Mouse (Mus musculus) forebrain, embryonic 13.5 days (tissue): ENCODE measurements around the gene Pitpnm1. TPM values are rescaled to one million over a fixed set of nuclear protein-coding genes. Genes with fewer than 3 reads are reported as not detected.
A peak's percentile ranks its signal among the peaks of the same experiment; 100 is the strongest.

ENCODE experiments used
- ATAC-seq: fragments of 200-750 bp; cut with Nextera tagmentation; 2 replicates; pipeline ENCODE4 v1.8.0; 2017
- H3K27ac ChIP-seq: fragments of 300-500 bp; sonication (generic); 2 replicates; pipeline ENCODE4 v1.5.1; 2015; ENCODE audit warnings: inconsistent platforms, mild to moderate bottlenecking, moderate library complexity
- H3K27me3 ChIP-seq: fragments of 300-500 bp; sonication (generic); 2 replicates; pipeline ENCODE4 v1.6.1; 2015; ENCODE audit warnings: mild to moderate bottlenecking, inconsistent platforms
- H3K36me3 ChIP-seq: fragments of 300-500 bp; sonication (generic); 2 replicates; pipeline ENCODE4 v1.6.1; 2015; ENCODE audit warnings: mild to moderate bottlenecking, inconsistent platforms; ENCODE audit not compliant: poor library complexity, severe bottlenecking
- H3K4me1 ChIP-seq: fragments of 300-500 bp; sonication (generic); 2 replicates; pipeline ENCODE4 v1.6.1; 2015; ENCODE audit warnings: inconsistent platforms
- H3K4me2 ChIP-seq: fragments of 300-500 bp; sonication (generic); 2 replicates; pipeline ENCODE4 v1.6.1; 2015; ENCODE audit warnings: inconsistent platforms, mild to moderate bottlenecking, moderate library complexity
- H3K4me3 ChIP-seq: fragments of 300-500 bp; sonication (generic); 2 replicates; pipeline ENCODE4 v1.5.1; 2015; ENCODE audit warnings: mild to moderate bottlenecking, inconsistent platforms
- H3K9ac ChIP-seq: fragments of 300-500 bp; sonication (generic); 2 replicates; pipeline ENCODE4 v1.6.1; 2015; ENCODE audit warnings: mild to moderate bottlenecking, inconsistent platforms
- H3K9me3 ChIP-seq: fragments of 300-500 bp; sonication (generic); replicated peaks from 2 replicates; pipeline ENCODE4 v1.6.1; 2016; ENCODE audit warnings: inconsistent platforms
- WGBS: fragments of 180-500 bp; shearing (Covaris S2); methylation state at CpG from one replicate; pipeline ENCODE4 v1.1.7; 2015; 5-methylcytosine and 5-hydroxymethylcytosine counted together
- polyA plus RNA-seq: library from polyadenylated mRNA; unstranded; fragments of >200 nt; fragmentation: Nextera tagmentation; extraction: Ambion mirVana; gene quantifications from 2 replicates; pipeline ENCODE4 v1.2.1, GENCODE M21; 2015

Pitpnm1 gene
- polyA plus RNA-seq, 1 experiment from 2014 or later, result 21.1 TPM

GRCm38 (mm10) chr19:4148819-4149218 lies 49.0 kb downstream of the Pitpnm1 start:
- Histone ChIP-seq H3K27me3 (no peaks in the 10 kb centered on the region), H3K4me2 (peak overlapping the region; percentile 86), H3K36me3 (peaks cover 40% of the 10 kb centered on the region), H3K9ac (peak overlapping the region; percentile 88), H3K27ac (peak overlapping the region; percentile 52; the same call in 1 of the 2 replicates), H3K4me3 (peak overlapping the region; percentile 84), H3K9me3 (no peaks in the 10 kb centered on the region), H3K4me1 (peaks cover 26% of the 10 kb centered on the region)
- 3% methylated on average over 6 of the region's 8 CpGs for WGBS
- peak; percentile 44 for ATAC-seq

DNA sequence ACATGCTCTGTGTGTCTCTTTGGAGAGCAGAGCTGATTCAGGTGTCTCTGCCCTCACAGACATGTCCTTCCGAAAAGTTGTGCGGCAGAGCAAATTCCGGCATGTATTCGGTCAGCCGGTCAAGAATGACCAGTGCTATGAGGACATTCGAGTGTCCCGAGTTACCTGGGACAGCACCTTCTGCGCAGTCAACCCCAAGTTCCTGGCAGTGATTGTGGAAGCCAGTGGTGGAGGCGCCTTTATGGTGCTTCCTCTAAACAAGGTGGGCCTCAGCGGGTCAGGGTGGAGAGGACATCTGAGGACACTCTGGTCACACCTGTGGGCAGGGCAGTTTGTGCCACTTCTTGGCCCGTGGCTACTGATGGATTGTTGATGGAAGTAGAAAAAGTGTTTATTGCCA lies 49.5 kb downstream of the Pitpnm1 start:
- Histone ChIP-seq H3K27ac (no peak overlapping the region), H3K4me1 (peaks cover 26% of the 10 kb centered on the region), H3K4me3 (peak overlapping the region; percentile 84), H3K4me2 (peak overlapping the region; percentile 86), H3K9ac (peak overlapping the region; percentile 88), H3K9me3 (no peaks in the 10 kb centered on the region), H3K36me3 (peaks cover 44% of the 10 kb centered on the region), H3K27me3 (no peaks in the 10 kb centered on the region)
- no peak for ATAC-seq
- 91% methylated on average over 11 of the region's 11 CpGs for WGBS

- Histone ChIP-seq H3K36me3 (peaks cover 45% of the 10 kb centered on the region), H3K9ac (no peak overlapping the region), H3K27ac (no peak overlapping the region), H3K4me3 (no peak overlapping the region), H3K9me3 (no peaks in the 10 kb centered on the region), H3K4me2 (peak overlapping the region; percentile 86; the same call in 1 of the 2 replicates), H3K27me3 (no peaks in the 10 kb centered on the region), H3K4me1 (peaks cover 26% of the 10 kb centered on the region)
- ATAC-seq, result no peak
- 94% methylated on average over 17 of the region's 17 CpGs for WGBS
Observed at GRCm38 (mm10) chr19:4149764-4150461, 50.1 kb downstream of the Pitpnm1 start.

DNA sequence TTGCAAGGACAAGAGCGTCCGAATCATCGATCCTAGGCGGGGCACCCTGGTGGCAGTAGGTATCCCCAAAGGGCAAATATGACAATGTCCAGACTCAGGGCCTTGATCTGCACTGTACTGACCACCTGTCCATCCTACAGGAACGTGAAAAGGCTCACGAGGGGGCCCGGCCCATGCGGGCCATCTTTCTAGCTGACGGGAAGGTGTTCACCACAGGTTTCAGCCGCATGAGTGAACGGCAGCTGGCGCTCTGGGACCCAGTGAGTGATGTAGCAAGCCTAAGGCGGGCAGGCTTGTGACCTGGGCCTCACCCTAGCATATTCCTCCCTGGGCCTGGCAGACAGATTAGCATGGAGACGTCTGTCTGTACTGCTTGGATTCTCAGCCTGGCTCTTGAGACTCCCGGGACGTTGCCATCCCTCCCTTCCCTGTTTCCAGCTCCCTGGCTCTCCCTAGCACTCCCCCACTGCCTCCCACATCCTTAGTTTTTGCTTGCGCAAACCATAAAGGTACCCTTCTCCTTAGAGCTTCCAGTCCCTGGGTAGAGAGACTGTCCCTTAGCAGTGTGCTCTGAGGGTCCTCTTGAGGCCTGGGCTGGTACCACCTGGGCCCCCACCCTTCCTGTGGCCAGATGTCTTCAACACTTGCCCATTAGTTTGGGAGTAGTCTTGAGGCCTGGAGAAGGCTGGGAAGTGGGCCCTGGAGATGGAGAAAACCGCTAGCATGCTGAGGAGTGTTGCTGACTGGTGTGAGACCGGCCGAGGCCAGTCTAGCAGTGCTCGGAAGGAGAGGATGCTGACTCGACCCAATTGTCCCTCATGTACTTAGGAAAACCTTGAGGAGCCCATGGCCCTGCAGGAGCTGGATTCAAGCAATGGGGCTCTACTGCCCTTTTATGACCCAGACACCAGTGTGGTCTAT lies 51.0 kb downstream of the Pitpnm1 start:
- Histone ChIP-seq H3K27me3 (no peaks in the 10 kb centered on the region), H3K27ac (no peak overlapping the region), H3K4me3 (no peak overlapping the region), H3K36me3 (peaks cover 49% of the 10 kb centered on the region), H3K9ac (no peak overlapping the region), H3K9me3 (no peaks in the 10 kb centered on the region), H3K4me1 (peaks cover 26% of the 10 kb centered on the region), H3K4me2 (no peak overlapping the region)
- ATAC-seq, result no peak
- WGBS, result 89% methylated on average over 22 of the region's 22 CpGs

GRCm38 (mm10) chr19:4151488-4151860 lies 51.7 kb downstream of the Pitpnm1 start:
- Histone ChIP-seq H3K4me3 (no peak overlapping the region), H3K36me3 (peaks cover 56% of the 10 kb centered on the region), H3K9me3 (no peaks in the 10 kb centered on the region), H3K4me2 (no peak overlapping the region), H3K27ac (no peak overlapping the region), H3K27me3 (no peaks in the 10 kb centered on the region), H3K4me1 (peaks cover 26% of the 10 kb centered on the region), H3K9ac (no peak overlapping the region)
- 74% methylated on average over 5 of the region's 5 CpGs for WGBS
- no peak for ATAC-seq

- Histone ChIP-seq H3K27ac (no peak overlapping the region), H3K4me2 (no peak overlapping the region), H3K4me1 (peaks cover 26% of the 10 kb centered on the region), H3K36me3 (peaks cover 60% of the 10 kb centered on the region), H3K27me3 (no peaks in the 10 kb centered on the region), H3K9me3 (no peaks in the 10 kb centered on the region), H3K9ac (no peak overlapping the region), H3K4me3 (no peak overlapping the region)
- 89% methylated on average over 5 of the region's 5 CpGs for WGBS
- no peak for ATAC-seq
Observed at GRCm38 (mm10) chr19:4151898-4152297, 52.1 kb downstream of the Pitpnm1 start.

DNA sequence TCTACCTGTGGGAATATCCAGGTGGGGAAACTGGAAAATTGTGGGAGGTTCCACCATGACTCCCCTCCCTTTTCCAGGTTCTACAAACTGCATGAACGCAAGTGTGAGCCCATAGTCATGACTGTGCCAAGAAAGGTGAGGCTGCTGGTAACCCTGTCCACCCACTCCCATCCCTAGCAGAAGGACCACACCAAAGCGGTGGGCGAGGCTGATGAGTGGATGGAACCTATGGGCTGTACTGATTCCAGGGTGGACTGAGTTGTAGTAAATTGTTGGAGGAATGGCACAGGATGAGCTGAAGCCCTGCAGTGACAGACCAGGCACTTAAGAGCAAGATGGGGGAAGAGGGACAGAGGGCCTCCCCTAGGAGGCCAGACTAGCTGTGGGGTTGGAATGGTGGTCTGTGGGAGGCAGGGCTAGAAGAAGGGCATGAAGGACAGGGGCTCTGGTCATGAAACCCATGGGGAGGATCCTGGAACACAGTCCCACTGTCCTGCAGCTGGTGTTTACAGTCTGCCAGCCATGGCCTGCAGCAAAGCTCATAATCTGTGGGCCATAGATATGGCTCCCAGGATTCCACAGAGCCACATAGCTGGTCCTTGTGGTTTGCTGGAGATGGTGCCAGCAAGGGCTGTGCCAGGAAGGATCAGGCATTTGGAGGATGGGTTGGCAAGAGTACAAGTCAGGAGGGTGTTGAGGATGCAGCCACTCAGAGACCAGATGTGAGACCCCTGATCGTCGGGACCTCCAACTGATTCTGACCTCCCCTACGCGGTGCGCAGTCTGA lies 52.8 kb downstream of the Pitpnm1 start:
- Histone ChIP-seq H3K9ac (no peak overlapping the region), H3K36me3 (peaks cover 67% of the 10 kb centered on the region)
- 90% methylated on average over 8 of the region's 8 CpGs for WGBS

DNA sequence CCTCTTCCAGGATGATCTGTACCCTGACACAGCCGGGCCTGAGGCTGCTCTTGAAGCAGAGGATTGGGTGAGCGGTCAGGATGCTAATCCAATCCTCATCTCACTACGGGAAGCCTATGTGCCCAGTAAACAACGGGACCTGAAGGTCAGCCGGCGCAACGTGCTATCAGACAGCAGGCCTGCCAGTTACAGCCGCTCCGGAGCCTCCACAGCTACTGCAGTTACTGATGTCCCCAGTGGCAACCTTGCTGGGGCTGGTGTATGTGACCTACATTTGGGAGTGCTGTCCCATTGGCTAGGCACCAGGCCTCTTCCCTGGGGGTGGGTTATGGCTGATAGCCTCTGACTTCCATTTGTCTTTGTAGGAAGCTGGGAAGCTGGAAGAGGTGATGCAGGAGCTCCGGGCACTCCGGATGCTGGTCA lies 53.4 kb downstream of the Pitpnm1 start, which contains the start of gene Ptprcap:
TSS of gene Ptprcap (plus strand) at position 373 of the 423 bp plus-strand sequence.
- H3K36me3 ChIP-seq, result peaks cover 73% of the 10 kb centered on the region
- no peak within 1 kb of the TSS for H3K4me2 ChIP-seq
- H3K4me3 ChIP-seq, result no peak within 1 kb of the TSS
- 77% methylated on average over 11 of the region's 11 CpGs for WGBS
- no peak for ATAC-seq
- peaks cover 14% of the 10 kb centered on the region for H3K4me1 ChIP-seq
- no peak within 1 kb of the TSS for H3K27ac ChIP-seq
- no peaks in the 10 kb centered on the region for H3K27me3 ChIP-seq
- no peak within 1 kb of the TSS for H3K9ac ChIP-seq
- no peaks in the 10 kb centered on the region for H3K9me3 ChIP-seq

More for the DNA sequence above, 52.8 kb downstream of the Pitpnm1 start:
- no peaks in the 10 kb centered on the region for H3K9me3 ChIP-seq
- H3K27ac ChIP-seq, result no peak overlapping the region
- no peak overlapping the region for H3K4me2 ChIP-seq
- H3K4me3 ChIP-seq, result no peak overlapping the region
- no peak for ATAC-seq
- peaks cover 20% of the 10 kb centered on the region for H3K4me1 ChIP-seq
- no peaks in the 10 kb centered on the region for H3K27me3 ChIP-seq

- Histone ChIP-seq H3K4me1 (peaks cover 5% of the 10 kb centered on the region), H3K27me3 (no peaks in the 10 kb centered on the region), H3K4me3 (no peak overlapping the region), H3K9ac (no peak overlapping the region), H3K36me3 (peaks cover 87% of the 10 kb centered on the region), H3K4me2 (no peak overlapping the region), H3K27ac (no peak overlapping the region; the same call in 1 of the 2 replicates), H3K9me3 (no peaks in the 10 kb centered on the region)
- ATAC-seq, result 0 out of 2 replicates have a peak, but pooled peaks have one; percentile 14
- WGBS, result 85% methylated on average over 13 of the region's 13 CpGs
Observed at GRCm38 (mm10) chr19:4154437-4155222, 54.8 kb downstream of the Pitpnm1 start.

DNA sequence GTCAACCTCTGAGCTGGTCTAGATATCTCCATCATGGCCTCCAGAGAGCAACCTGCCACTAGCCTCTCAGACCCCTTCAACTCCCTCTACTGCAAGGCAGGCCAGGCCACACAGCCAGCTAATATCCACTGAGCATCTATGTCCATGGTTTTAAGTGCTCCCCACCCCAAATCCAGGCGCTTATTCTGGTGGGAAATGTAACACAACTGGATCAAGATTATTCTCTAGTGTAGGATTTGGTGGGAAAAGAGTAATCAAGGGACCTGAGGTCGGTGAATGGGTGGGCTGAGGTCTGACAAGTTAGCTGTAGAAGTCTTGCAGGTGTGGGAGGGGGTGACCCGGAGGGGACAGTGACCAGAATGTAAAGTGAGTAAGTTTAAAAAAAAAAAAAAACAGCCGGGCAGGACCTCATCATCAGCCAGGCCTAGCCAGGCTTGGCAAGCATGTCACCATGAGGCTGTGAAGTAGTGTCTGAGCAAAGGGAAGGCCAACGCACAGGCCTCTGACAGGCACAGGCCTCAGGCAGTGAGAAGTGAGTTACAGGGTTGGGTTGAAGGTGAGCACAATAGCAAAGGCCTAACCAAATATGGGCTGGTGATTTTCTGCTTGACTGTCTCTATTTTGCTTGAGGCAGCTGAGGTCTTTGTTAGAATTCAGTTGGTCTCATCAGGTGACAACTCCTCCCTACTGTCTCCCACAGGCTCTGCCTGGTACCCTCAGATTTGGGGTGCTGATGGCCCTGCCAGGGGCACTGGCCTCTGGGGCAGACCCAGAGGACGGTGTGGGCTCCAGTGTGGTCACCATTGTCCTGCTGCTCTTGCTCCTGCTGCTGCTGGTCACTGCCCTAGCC lies 55.6 kb downstream of the Pitpnm1 start:
- no peak overlapping the region for H3K9ac ChIP-seq
- 67% methylated on average over 6 of the region's 6 CpGs for WGBS

More for the DNA sequence above, 55.6 kb downstream of the Pitpnm1 start:
- Histone ChIP-seq H3K4me2 (no peak overlapping the region), H3K36me3 (peaks cover 86% of the 10 kb centered on the region), H3K4me1 (no peaks in the 10 kb centered on the region), H3K4me3 (no peak overlapping the region), H3K9me3 (no peaks in the 10 kb centered on the region), H3K27me3 (no peaks in the 10 kb centered on the region), H3K27ac (no peak overlapping the region; the same call in 1 of the 2 replicates)
- no peak for ATAC-seq
